8 mouse cellular contexts compared by ENCODE assay signal in the genomic region with DNA sequence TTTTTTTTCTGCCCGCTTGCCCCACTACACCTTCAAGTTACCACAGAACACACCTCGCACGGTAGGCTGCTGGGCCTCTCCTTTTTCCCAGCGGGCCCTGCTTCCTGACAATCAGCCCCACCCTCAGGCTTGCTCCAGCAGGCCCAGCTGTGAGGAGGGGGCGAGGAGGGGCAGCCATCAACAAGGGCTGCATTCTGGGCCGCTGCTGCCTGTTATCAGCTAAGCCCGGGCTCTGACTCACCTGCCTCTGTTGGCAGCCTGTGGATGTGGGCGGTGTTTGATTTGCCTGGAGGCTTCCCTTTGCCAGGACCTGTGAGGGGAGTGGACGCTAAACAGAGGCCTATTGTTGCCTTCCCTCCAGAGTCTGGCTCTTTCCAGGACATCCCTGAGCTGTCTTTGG.
A peak's percentile ranks its signal among the peaks of the same experiment; 100 is the strongest.
DNase-seq lines count a peak whose midpoint lies in the region; ATAC-seq lines count a peak whose summit lies in the region.

No protein-coding gene starts in this region.

- 29% methylated on average over 9 of the region's 9 CpGs for WGBS in neural tube, embryonic 12.5 days
- 43% methylated on average over 9 of the region's 9 CpGs for WGBS in neural tube, embryonic 15.5 days
- WGBS in embryonic facial prominence, embryonic 13.5 days: 20% methylated on average over 8 of the region's 9 CpGs
- 22% methylated on average over 8 of the region's 9 CpGs for WGBS in intestine, embryonic 15.5 days

- DNase-seq in cerebellum, postnatal 14 days: peak; percentile 21 to 32
- DNase-seq in cerebellum, adult 8-10 months: no peak
- DNase-seq in lung, postnatal 4 days: peak; percentile 70 to 84
- DNase-seq in urinary bladder, postnatal 4 days (ENCODE audit: low spot score in 2 of 2): peak; percentile 78 to 80

- no peak overlapping the region for H3K9ac ChIP-seq in neural tube, embryonic 12.5 days
- no peak overlapping the region for H3K9ac ChIP-seq in neural tube, embryonic 15.5 days (replicated peaks)
- peak overlapping the region; percentile 46; the same call in 1 of the 2 replicates for H3K9ac ChIP-seq in embryonic facial prominence, embryonic 13.5 days
- no peak overlapping the region for H3K9ac ChIP-seq in intestine, embryonic 15.5 days

- no peak overlapping the region for H3K4me2 ChIP-seq in neural tube, embryonic 12.5 days (replicated peaks)
- H3K4me2 ChIP-seq in neural tube, embryonic 15.5 days: no peak overlapping the region
- no peak overlapping the region for H3K4me2 ChIP-seq in embryonic facial prominence, embryonic 13.5 days
- H3K4me2 ChIP-seq in intestine, embryonic 15.5 days (replicated peaks): peak overlapping the region; percentile 42

- ATAC-seq in neural tube, embryonic 12.5 days (ENCODE audit: low FRiP score, low read depth): no peak
- no peak for ATAC-seq in neural tube, embryonic 15.5 days (ENCODE audit: low FRiP score)
- peak; percentile 77 for ATAC-seq in embryonic facial prominence, embryonic 13.5 days (ENCODE audit: insufficient number of reproducible peaks, insufficient read depth, low FRiP score, low TSS enrichment, low read depth)
- ATAC-seq in intestine, embryonic 15.5 days: peak; percentile 90

- H3K4me3 ChIP-seq in neural tube, embryonic 12.5 days: 0 out of 2 replicates have a peak overlapping the region, but pooled peaks have one; percentile 1
- no peak overlapping the region for H3K4me3 ChIP-seq in neural tube, embryonic 15.5 days (replicated peaks)
- no peak overlapping the region for H3K4me3 ChIP-seq in embryonic facial prominence, embryonic 13.5 days
- H3K4me3 ChIP-seq in intestine, embryonic 15.5 days (replicated peaks): no peak overlapping the region

- no peaks in the 10 kb centered on the region; the same call in 1 of the 2 replicates for H3K9me3 ChIP-seq in neural tube, embryonic 12.5 days
- no peaks in the 10 kb centered on the region for H3K9me3 ChIP-seq in neural tube, embryonic 15.5 days (replicated peaks)
- H3K9me3 ChIP-seq in embryonic facial prominence, embryonic 13.5 days: no peaks in the 10 kb centered on the region; the same call in 1 of the 2 replicates
- H3K9me3 ChIP-seq in intestine, embryonic 15.5 days: no peaks in the 10 kb centered on the region

- H3K27me3 ChIP-seq in neural tube, embryonic 12.5 days (replicated peaks): no peaks in the 10 kb centered on the region
- peaks cover 6% of the 10 kb centered on the region; the same call in 1 of the 2 replicates for H3K27me3 ChIP-seq in neural tube, embryonic 15.5 days (replicated peaks)
- no peaks in the 10 kb centered on the region for H3K27me3 ChIP-seq in embryonic facial prominence, embryonic 13.5 days
- H3K27me3 ChIP-seq in intestine, embryonic 15.5 days (replicated peaks): no peaks in the 10 kb centered on the region

- no peaks in the 10 kb centered on the region for H3K36me3 ChIP-seq in neural tube, embryonic 12.5 days
- H3K36me3 ChIP-seq in neural tube, embryonic 15.5 days: no peaks in the 10 kb centered on the region
- H3K36me3 ChIP-seq in embryonic facial prominence, embryonic 13.5 days: no peaks in the 10 kb centered on the region
- no peaks in the 10 kb centered on the region for H3K36me3 ChIP-seq in intestine, embryonic 15.5 days

- H3K4me1 ChIP-seq in neural tube, embryonic 12.5 days: peaks cover 14% of the 10 kb centered on the region
- peaks cover 22% of the 10 kb centered on the region for H3K4me1 ChIP-seq in neural tube, embryonic 15.5 days
- peaks cover 38% of the 10 kb centered on the region for H3K4me1 ChIP-seq in embryonic facial prominence, embryonic 13.5 days
- H3K4me1 ChIP-seq in intestine, embryonic 15.5 days (replicated peaks): peaks cover 38% of the 10 kb centered on the region

- H3K27ac ChIP-seq in neural tube, embryonic 12.5 days: no peak overlapping the region
- H3K27ac ChIP-seq in neural tube, embryonic 15.5 days (replicated peaks): no peak overlapping the region
- peak overlapping the region; percentile 53 for H3K27ac ChIP-seq in embryonic facial prominence, embryonic 13.5 days
- H3K27ac ChIP-seq in intestine, embryonic 15.5 days: peak overlapping the region; percentile 75

Comparison
In these comparisons a context has a peak if more than half of its experiments do, and no peak if none do; other contexts are left out.
1. ATAC-seq: peak in embryonic facial prominence, embryonic 13.5 days (single experiment) and intestine, embryonic 15.5 days (single experiment); none in neural tube, embryonic 12.5 days (single experiment) and neural tube, embryonic 15.5 days (single experiment).
2. H3K27ac ChIP-seq: peak in embryonic facial prominence, embryonic 13.5 days (single experiment) and intestine, embryonic 15.5 days (single experiment); none in neural tube, embryonic 12.5 days (single experiment) and neural tube, embryonic 15.5 days (single experiment).